Mouse (Mus musculus) forebrain, embryonic 12.5 days (tissue): ENCODE results near the gene Mecp2. TPM values are rescaled to one million over a fixed set of nuclear protein-coding genes. Genes with fewer than 3 reads are reported as not detected.
"Not testable (repeated sequence)": the region's sequence is repeated elsewhere in the genome, so short reads cannot be mapped to it uniquely, and the experiment has no call there.

Experiments used
- ATAC-seq: fragments of 200-750 bp; cut with Nextera tagmentation; 2 replicates; pipeline ENCODE4 v1.8.0; 2017; ENCODE audit warnings: moderate TSS enrichment; ENCODE audit not compliant: low FRiP score
- H3K27ac ChIP-seq: fragments of 300-500 bp; sonication (generic); 2 replicates; pipeline ENCODE4 v1.5.1; 2016; ENCODE audit warnings: mild to moderate bottlenecking
- H3K27me3 ChIP-seq: fragments of 300-500 bp; sonication (generic); 2 replicates; pipeline ENCODE4 v1.6.1; 2016; ENCODE audit warnings: mild to moderate bottlenecking
- H3K36me3 ChIP-seq: fragments of 300-500 bp; sonication (generic); replicated peaks from 2 replicates; pipeline ENCODE4 v1.6.1; 2016; ENCODE audit warnings: mild to moderate bottlenecking
- H3K4me1 ChIP-seq: fragments of 300-500 bp; sonication (generic); 2 replicates; pipeline ENCODE4 v1.6.1; 2016
- H3K4me2 ChIP-seq: fragments of 300-500 bp; sonication (generic); 2 replicates; pipeline ENCODE4 v1.6.1; 2016; ENCODE audit warnings: mild to moderate bottlenecking, moderate library complexity
- H3K4me3 ChIP-seq: fragments of 300-500 bp; sonication (generic); replicated peaks from 2 replicates; pipeline ENCODE4 v1.5.1; 2016; ENCODE audit warnings: mild to moderate bottlenecking
- H3K9ac ChIP-seq: fragments of 300-500 bp; sonication (generic); 2 replicates; pipeline ENCODE4 v1.6.1; 2016; ENCODE audit warnings: mild to moderate bottlenecking
- H3K9me3 ChIP-seq: fragments of 300-500 bp; sonication (generic); 2 replicates; pipeline ENCODE4 v1.6.1; 2016
- WGBS: fragments of 180-500 bp; shearing (Covaris S2); methylation state at CpG from one replicate; pipeline ENCODE4 v1.1.7; 2016; 5-methylcytosine and 5-hydroxymethylcytosine counted together
- polyA plus RNA-seq: library from polyadenylated mRNA; unstranded; fragments of >200 nt; fragmentation: Nextera tagmentation; extraction: Ambion mirVana; gene quantifications from 2 replicates; pipeline ENCODE4 v1.2.1, GENCODE M21; 2016

Gene Mecp2
- polyA plus RNA-seq, result 18.2 and 19.2 TPM in 2 replicates

DNA sequence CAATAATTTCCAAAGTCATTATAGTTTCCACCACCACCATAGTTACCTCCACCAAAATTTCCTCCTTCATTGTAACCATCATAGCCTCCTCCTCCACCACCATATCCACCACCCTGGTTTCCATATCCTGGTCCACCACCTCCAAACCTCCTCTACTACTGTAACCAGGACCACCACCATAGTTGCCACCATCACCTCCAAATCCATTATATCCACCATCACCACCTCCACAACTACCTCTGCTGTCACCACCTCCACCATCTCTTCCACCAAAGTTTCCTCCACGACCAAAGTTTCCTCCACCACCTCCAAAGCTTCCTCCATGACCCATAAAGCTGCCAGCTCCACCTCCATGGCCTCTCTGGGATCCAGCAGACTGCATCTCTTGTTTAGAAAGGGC, at the start of gene Mecp2:
TSS of gene Mecp2 (minus strand) at position 101 of the 400 bp plus-strand sequence.
- H3K9ac ChIP-seq, H3K27me3 ChIP-seq, H3K4me2 ChIP-seq, H3K9me3 ChIP-seq, H3K27ac ChIP-seq, H3K4me1 ChIP-seq, ATAC-seq, H3K4me3 ChIP-seq, H3K36me3 ChIP-seq: not testable (repeated sequence)
- WGBS, result 32% methylated on average over 1 of the region's 1 CpGs

- H3K27ac ChIP-seq, result no peak within 1 kb of the TSS
- ATAC-seq, result no peak
These were observed 41.8 kb upstream of the Mecp2 start, which contains the start of gene Tktl1 for GRCm38 (mm10) chrX:74176959-74177358. Tktl1 (plus strand) TSS chrX:74177259.

GRCm38 (mm10) chrX:74167738-74168137, 32.6 kb upstream of the Mecp2 start, which contains the start of gene Tex28:
Tex28 (minus strand) TSS chrX:74167838.
- no peak for ATAC-seq
- H3K36me3 ChIP-seq, result no peaks in the 10 kb centered on the region
- no peak within 1 kb of the TSS for H3K9ac ChIP-seq
- no peak within 1 kb of the TSS for H3K27ac ChIP-seq
- no peak within 1 kb of the TSS for H3K4me2 ChIP-seq
- 91% methylated on average over 1 of the region's 1 CpGs for WGBS
- no peaks in the 10 kb centered on the region for H3K4me1 ChIP-seq
- H3K9me3 ChIP-seq, result no peaks in the 10 kb centered on the region
- H3K4me3 ChIP-seq, result no peak within 1 kb of the TSS
- H3K27me3 ChIP-seq, result no peaks in the 10 kb centered on the region

More at GRCm38 (mm10) chrX:74176959-74177358, 41.8 kb upstream of the Mecp2 start, which contains the start of gene Tktl1:
- Histone ChIP-seq H3K27me3 (no peaks in the 10 kb centered on the region), H3K9me3 (no peaks in the 10 kb centered on the region), H3K36me3 (no peaks in the 10 kb centered on the region), H3K4me2 (no peak within 1 kb of the TSS), H3K4me3 (no peak within 1 kb of the TSS), H3K9ac (no peak within 1 kb of the TSS), H3K4me1 (no peaks in the 10 kb centered on the region)
- 91% methylated on average over 17 of the region's 17 CpGs for WGBS

GRCm38 (mm10) chrX:74127164-74127563, 8.0 kb downstream of the Mecp2 start, which contains the start of gene Opn1mw:
Opn1mw (plus strand) TSS chrX:74127464.
- H3K9me3 ChIP-seq, result no peaks in the 10 kb centered on the region
- H3K4me2 ChIP-seq, result no peak within 1 kb of the TSS
- no peaks in the 10 kb centered on the region for H3K4me1 ChIP-seq
- H3K9ac ChIP-seq, result no peak within 1 kb of the TSS
- ATAC-seq, result no peak
- H3K27me3 ChIP-seq, result 0 out of 2 replicates have a peak, but pooled peaks cover 7% of the 10 kb centered on the region
- no peaks in the 10 kb centered on the region for H3K36me3 ChIP-seq
- H3K27ac ChIP-seq, result no peak within 1 kb of the TSS
- H3K4me3 ChIP-seq, result no peak within 1 kb of the TSS

- Histone ChIP-seq H3K4me1 (no peaks in the 10 kb centered on the region), H3K27me3 (0 out of 2 replicates have a peak, but pooled peaks cover 7% of the 10 kb centered on the region), H3K36me3 (no peaks in the 10 kb centered on the region), H3K4me3 (no peak overlapping the region), H3K27ac (no peak overlapping the region), H3K4me2 (no peak overlapping the region), H3K9ac (no peak overlapping the region), H3K9me3 (no peaks in the 10 kb centered on the region)
- 74% methylated on average over 2 of the region's 2 CpGs for WGBS
- ATAC-seq, result no peak
These were observed 10.2 kb downstream of the Mecp2 start for GRCm38 (mm10) chrX:74124975-74125374.

DNA sequence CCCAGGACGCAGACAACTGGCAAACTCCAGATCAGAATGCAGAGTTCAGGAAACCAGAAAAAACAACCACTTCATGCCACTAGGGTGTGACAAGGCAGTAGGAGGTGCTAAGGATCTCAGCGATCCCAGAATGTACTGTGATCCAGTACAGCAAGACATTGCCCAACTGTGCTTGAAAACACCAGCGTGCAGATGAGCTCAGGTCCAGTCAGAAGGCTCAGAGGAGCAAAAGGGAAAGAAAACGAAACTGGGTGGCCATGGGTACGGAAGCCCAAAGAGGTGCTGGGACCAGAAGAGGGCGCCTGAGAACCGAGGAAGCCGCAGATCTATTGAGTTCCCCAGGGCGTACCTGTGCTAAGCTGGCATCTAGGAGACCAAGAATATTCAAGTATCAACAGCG, 19.7 kb downstream of the Mecp2 start:
- Histone ChIP-seq H3K27me3 (no peaks in the 10 kb centered on the region), H3K9me3 (no peaks in the 10 kb centered on the region), H3K4me1 (no peaks in the 10 kb centered on the region), H3K27ac (no peak overlapping the region), H3K36me3 (no peaks in the 10 kb centered on the region), H3K9ac (no peak overlapping the region), H3K4me3 (0 out of 2 replicates have a peak overlapping the region, but pooled peaks have one; percentile 10), H3K4me2 (peak overlapping the region; percentile 36)
- ATAC-seq, result 0 out of 2 replicates have a peak, but pooled peaks have one; percentile 46
- WGBS, result 24% methylated on average over 10 of the region's 10 CpGs

GRCm38 (mm10) chrX:74114036-74114435, 21.1 kb downstream of the Mecp2 start:
- no peak for ATAC-seq
- Histone ChIP-seq H3K4me1 (no peaks in the 10 kb centered on the region), H3K9me3 (no peaks in the 10 kb centered on the region), H3K4me3 (no peak overlapping the region), H3K9ac (no peak overlapping the region), H3K27me3 (no peaks in the 10 kb centered on the region), H3K27ac (no peak overlapping the region), H3K36me3 (no peaks in the 10 kb centered on the region), H3K4me2 (no peak overlapping the region)

- no peaks in the 10 kb centered on the region for H3K9me3 ChIP-seq
- ATAC-seq, result no peak
- H3K4me2 ChIP-seq, result no peak overlapping the region
- 60% methylated on average over 3 of the region's 3 CpGs for WGBS
- H3K36me3 ChIP-seq, result no peaks in the 10 kb centered on the region
- no peak overlapping the region for H3K4me3 ChIP-seq
- no peaks in the 10 kb centered on the region for H3K4me1 ChIP-seq
- H3K27me3 ChIP-seq, result no peaks in the 10 kb centered on the region
- no peak overlapping the region for H3K27ac ChIP-seq
- no peak overlapping the region for H3K9ac ChIP-seq
These were observed 26.4 kb downstream of the Mecp2 start for GRCm38 (mm10) chrX:74108747-74109146.

- Histone ChIP-seq H3K9ac (no peak overlapping the region), H3K4me2 (no peak overlapping the region), H3K4me3 (no peak overlapping the region), H3K27me3 (no peaks in the 10 kb centered on the region), H3K9me3 (no peaks in the 10 kb centered on the region), H3K4me1 (no peaks in the 10 kb centered on the region), H3K27ac (no peak overlapping the region), H3K36me3 (no peaks in the 10 kb centered on the region)
- 65% methylated on average over 2 of the region's 2 CpGs for WGBS
- no peak for ATAC-seq
These were observed 29.2 kb downstream of the Mecp2 start for GRCm38 (mm10) chrX:74105916-74106315.

DNA sequence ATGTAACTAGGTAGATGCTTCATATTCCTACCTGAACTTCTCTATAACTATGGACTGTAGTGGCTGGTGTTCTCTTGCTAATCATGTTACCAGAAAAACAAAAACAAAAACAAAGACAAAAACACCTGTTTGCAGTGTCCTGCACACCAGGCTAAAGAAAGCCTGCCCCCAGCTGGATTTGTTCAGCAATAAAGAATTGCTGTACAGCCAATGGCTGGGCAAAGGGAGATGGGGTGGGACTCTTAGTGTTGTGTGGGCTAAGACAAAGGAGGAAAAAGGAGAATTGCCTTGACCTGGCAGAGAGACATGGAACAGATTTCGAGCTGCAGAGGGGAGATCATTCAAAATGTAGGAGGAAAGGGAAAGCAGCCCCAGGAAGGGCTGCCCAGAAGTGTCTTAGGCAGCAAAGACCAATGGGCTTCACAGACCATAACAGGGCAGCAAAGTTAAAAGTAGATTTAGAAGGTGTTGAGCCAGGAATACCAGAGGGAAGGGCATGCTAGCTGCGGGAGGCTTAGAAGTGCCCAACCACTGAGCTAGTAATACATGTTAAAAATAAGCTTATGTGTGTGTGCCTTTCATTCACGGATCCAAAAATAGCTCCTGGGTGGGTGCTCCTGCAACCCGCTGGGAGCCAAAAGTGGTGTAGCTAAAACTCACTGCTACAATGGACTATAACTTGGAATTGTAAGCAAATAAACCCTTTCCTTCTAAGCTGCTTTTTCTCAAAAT, 31.5 kb downstream of the Mecp2 start:
- Histone ChIP-seq H3K27me3 (0 out of 2 replicates have a peak, but pooled peaks cover 4% of the 10 kb centered on the region), H3K9me3 (no peaks in the 10 kb centered on the region), H3K9ac (no peak overlapping the region), H3K27ac (no peak overlapping the region), H3K4me1 (no peaks in the 10 kb centered on the region), H3K4me3 (no peak overlapping the region), H3K4me2 (no peak overlapping the region), H3K36me3 (no peaks in the 10 kb centered on the region)
- ATAC-seq, result no peak
- WGBS, result 69% methylated on average over 4 of the region's 4 CpGs

- H3K9ac ChIP-seq, result no peak overlapping the region
- no peak overlapping the region for H3K4me2 ChIP-seq
- 75% methylated on average over 1 of the region's 1 CpGs for WGBS
- no peak for ATAC-seq
- 0 out of 2 replicates have a peak, but pooled peaks cover 4% of the 10 kb centered on the region for H3K27me3 ChIP-seq
- no peak overlapping the region for H3K4me3 ChIP-seq
- H3K27ac ChIP-seq, result no peak overlapping the region
- no peaks in the 10 kb centered on the region for H3K4me1 ChIP-seq
- no peaks in the 10 kb centered on the region for H3K9me3 ChIP-seq
- H3K36me3 ChIP-seq, result no peaks in the 10 kb centered on the region
These were observed 40.0 kb downstream of the Mecp2 start for GRCm38 (mm10) chrX:74095130-74095529.

DNA sequence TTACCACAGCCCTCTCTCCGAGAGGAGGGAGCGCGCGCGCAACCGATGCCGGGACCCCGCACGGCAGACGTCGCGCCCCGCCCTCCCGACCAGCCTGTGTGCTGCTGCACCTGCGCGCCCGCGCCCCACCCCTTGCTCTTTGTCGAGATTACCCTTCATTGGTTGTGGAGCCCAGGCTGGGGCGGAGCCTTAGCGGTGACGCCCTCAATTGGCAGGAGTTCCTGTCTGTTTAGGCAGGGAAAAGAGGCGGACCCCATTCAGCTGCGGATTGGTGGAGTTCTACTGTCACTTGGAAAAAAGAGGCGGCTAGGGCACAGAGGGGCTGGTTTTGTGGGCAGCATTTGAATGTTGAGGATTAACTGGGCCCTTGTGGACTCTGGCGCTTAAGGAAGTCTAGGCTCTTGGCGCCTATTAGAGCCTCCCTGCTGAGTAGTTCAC, 49.5 kb downstream of the Mecp2 start:
- H3K27me3 ChIP-seq, result no peaks in the 10 kb centered on the region
- H3K4me3 ChIP-seq, result peak overlapping the region; percentile 61
- peak overlapping the region; percentile 75 for H3K9ac ChIP-seq
- H3K27ac ChIP-seq, result peak overlapping the region; percentile 96
- H3K4me2 ChIP-seq, result peak overlapping the region; percentile 29
- no peaks in the 10 kb centered on the region for H3K36me3 ChIP-seq
- 15% methylated on average over 27 of the region's 27 CpGs for WGBS
- H3K9me3 ChIP-seq, result no peaks in the 10 kb centered on the region
- peak; percentile 99 for ATAC-seq
- peaks cover 6% of the 10 kb centered on the region for H3K4me1 ChIP-seq
